ENCODE assay signal across 8 mouse cellular contexts in genomic region chr1:53296581-53297383, GRCm38 (mm10). TPM values are rescaled to one million over a fixed set of nuclear protein-coding genes. Genes with fewer than 3 reads are reported as not detected.
DNase-seq lines count a peak whose midpoint lies in the region; ATAC-seq and TF ChIP-seq lines count a peak whose summit lies in the region.

Pms1 (minus strand) TSS chr1:53297018.
Ormdl1 (plus strand) TSS chr1:53297095.
Gm28778 (plus strand) TSS chr1:53297111.

- DNase-seq in MEL (ENCODE audit: low read depth, low spot score): peak; percentile 97
- DNase-seq in cerebellum, adult 2 months: peak; percentile 96 to 98
- peak; percentile 97 for DNase-seq in forebrain, postnatal 0 days
- peak; percentile 97 for DNase-seq in heart, postnatal 4 days
- DNase-seq in layer of hippocampus, adult 8-10 months (ENCODE audit: low spot score in 2 of 2): peak; percentile 86 to 94
- peak; percentile 93 for DNase-seq in ovary, adult 18-20 months (ENCODE audit: low spot score)
- peak; percentile 93 for DNase-seq in thymus, postnatal 0 days (ENCODE audit: low spot score)

- peak within 1 kb of the TSS; percentile 89 for H3K9ac ChIP-seq in MEL (ENCODE audit: control insufficient read depth, low read depth, low read length, poor library complexity, severe bottlenecking)
- peak within 1 kb of the TSS; percentile 69 for H3K9ac ChIP-seq in forebrain, postnatal 0 days
- H3K9ac ChIP-seq in lung, embryonic 15.5 days: peak within 1 kb of the TSS; percentile 79

- H3K4me1 ChIP-seq in MEL (ENCODE audit: control insufficient read depth in 1 of 2, insufficient read depth in 2 of 2, low read length in 2 of 2): peaks cover 0 to 2% of the 10 kb centered on the region in 2 experiments; a peak in 1 of 4 replicates
- H3K4me1 ChIP-seq in cerebellum, adult 2 months (ENCODE audit: control insufficient read depth, insufficient read depth, low read length): peaks cover 4% of the 10 kb centered on the region; the same call in 1 of the 2 replicates
- no peaks in the 10 kb centered on the region; the same call in 1 of the 2 replicates for H3K4me1 ChIP-seq in forebrain, postnatal 0 days (ENCODE audit: insufficient read depth)
- H3K4me1 ChIP-seq in lung, embryonic 15.5 days: peaks cover 6% of the 10 kb centered on the region; the same call in 1 of the 2 replicates

- 0 out of 4 replicates have a peak, but pooled peaks of 1 of the 2 experiments have one; percentile 10 for TF ChIP-seq EP300 in MEL (IDR thresholded peaks at IDR 0.05; ENCODE audit: low read depth in 1 of 2, low read length in 2 of 2)

- H3K4me2 ChIP-seq in forebrain, postnatal 0 days (ENCODE audit: low read depth): peak within 1 kb of the TSS; percentile 69
- peak within 1 kb of the TSS; percentile 80 for H3K4me2 ChIP-seq in lung, embryonic 15.5 days

- H3K27me3 ChIP-seq in MEL (ENCODE audit: control insufficient read depth in 1 of 2, insufficient read depth in 2 of 2, low read length in 2 of 2): no peaks in the 10 kb centered on the region
- no peaks in the 10 kb centered on the region for H3K27me3 ChIP-seq in cerebellum, adult 2 months (ENCODE audit: control insufficient read depth, insufficient read depth, low read length)
- no peaks in the 10 kb centered on the region for H3K27me3 ChIP-seq in forebrain, postnatal 0 days (ENCODE audit: insufficient read depth, low read length)
- H3K27me3 ChIP-seq in lung, embryonic 15.5 days: no peaks in the 10 kb centered on the region

- no peak for TF ChIP-seq RAD21 in MEL (IDR thresholded peaks at IDR 0.05; ENCODE audit: low read depth, low read length)

- peaks cover 3% of the 10 kb centered on the region; the same call in 1 of the 2 replicates for H3K79me2 ChIP-seq in MEL (ENCODE audit: control insufficient read depth, insufficient read depth, low read length, poor library complexity)

- H3K4me3 ChIP-seq in MEL (ENCODE audit: control insufficient read depth in 1 of 2, insufficient read depth in 1 of 2, low read depth in 2 of 2, low read length in 2 of 2): peak within 1 kb of the TSS; percentile 66 to 96
- peak within 1 kb of the TSS; percentile 71 for H3K4me3 ChIP-seq in cerebellum, adult 2 months (replicated peaks; ENCODE audit: insufficient read depth, low read depth, low read length)
- peak within 1 kb of the TSS; percentile 91 for H3K4me3 ChIP-seq in forebrain, postnatal 0 days (ENCODE audit: low read depth, low read length)
- H3K4me3 ChIP-seq in lung, embryonic 15.5 days: peak within 1 kb of the TSS; percentile 80

- TF ChIP-seq POLR2A in MEL (IDR thresholded peaks at IDR 0.05; ENCODE audit: control insufficient read depth in 1 of 2, insufficient read depth in 1 of 2, low read depth in 1 of 2, low read length in 2 of 2, poor library complexity in 1 of 2): peak; percentile 90 to 94
- TF ChIP-seq POLR2A in cerebellum, adult 2 months (IDR thresholded peaks at IDR 0.05; ENCODE audit: borderline replicate concordance, insufficient read depth, low read length): peak; percentile 96

- TF ChIP-seq CTCF in MEL (IDR thresholded peaks at IDR 0.05 in 2 of 3, conservative IDR thresholded peaks at IDR 0.05 in 1 of 3; ENCODE audit: control insufficient read depth in 1 of 3, insufficient read depth in 1 of 3, low read depth in 2 of 3, low read length in 3 of 3, poor library complexity in 1 of 3, severe bottlenecking in 1 of 3): no peak
- no peak for TF ChIP-seq CTCF in cerebellum, adult 2 months (IDR thresholded peaks at IDR 0.05; ENCODE audit: borderline replicate concordance, insufficient read depth, low read depth, low read length)
- TF ChIP-seq CTCF in forebrain, postnatal 0 days (IDR thresholded peaks at IDR 0.05; ENCODE audit: low read depth): peak; percentile 33; the same call in 1 of the 2 replicates

- H3K9me3 ChIP-seq in MEL (replicated peaks; ENCODE audit: insufficient read depth, low read length): no peaks in the 10 kb centered on the region
- no peaks in the 10 kb centered on the region for H3K9me3 ChIP-seq in forebrain, postnatal 0 days (ENCODE audit: low read length)
- H3K9me3 ChIP-seq in lung, embryonic 15.5 days: no peaks in the 10 kb centered on the region

- WGBS in cerebellum, adult 2 months: 1% methylated on average over 66 of the region's 66 CpGs
- 1% methylated on average over 66 of the region's 66 CpGs for WGBS in forebrain, postnatal 0 days
- WGBS in lung, embryonic 15.5 days: under 1% methylated on average over 66 of the region's 66 CpGs

- peaks cover 0 to 10% of the 10 kb centered on the region in 2 experiments; a peak in 3 of 4 replicates for H3K36me3 ChIP-seq in MEL (ENCODE audit: control insufficient read depth in 1 of 2, insufficient read depth in 2 of 2, low read length in 2 of 2)
- no peaks in the 10 kb centered on the region for H3K36me3 ChIP-seq in forebrain, postnatal 0 days (ENCODE audit: insufficient read depth)
- 0 out of 2 replicates have a peak, but pooled peaks cover 3% of the 10 kb centered on the region for H3K36me3 ChIP-seq in lung, embryonic 15.5 days

- H3K27ac ChIP-seq in MEL (ENCODE audit: control insufficient read depth, low read depth, low read length): peak within 1 kb of the TSS; percentile 74
- H3K27ac ChIP-seq in cerebellum, adult 2 months (ENCODE audit: insufficient read depth, low read length): peak within 1 kb of the TSS; percentile 76
- H3K27ac ChIP-seq in forebrain, postnatal 0 days (ENCODE audit: low read depth, low read length): peak within 1 kb of the TSS; percentile 66
- H3K27ac ChIP-seq in lung, embryonic 15.5 days: peak within 1 kb of the TSS; percentile 91

- peak; percentile 99 for ATAC-seq in forebrain, postnatal 0 days
- ATAC-seq in lung, embryonic 15.5 days (ENCODE audit: borderline replicate concordance, extremely low read depth, low FRiP score, low TSS enrichment): peak; percentile 100

TF ChIP-seq in MEL, 35 proteins besides CTCF, POLR2A, EP300 and RAD21 (continues in another document):
- no peak for TF ChIP-seq MEF2A (IDR thresholded peaks at IDR 0.05; ENCODE audit: extremely low read depth, insufficient replicate concordance, low read depth, low read length, poor library complexity, severe bottlenecking)
- TF ChIP-seq TAL1 (IDR thresholded peaks at IDR 0.05; ENCODE audit: low read length): no peak
- TF ChIP-seq E2F4 (IDR thresholded peaks at IDR 0.05; ENCODE audit: borderline replicate concordance, low read depth, low read length): peak; percentile 80; the same call in 1 of the 2 replicates
- TF ChIP-seq HCFC1 (IDR thresholded peaks at IDR 0.05; ENCODE audit: low read depth, low read length): peak; percentile 76
- TF ChIP-seq ZC3H11A (IDR thresholded peaks at IDR 0.05; ENCODE audit: low read depth, low read length): no peak
- TF ChIP-seq ETS1 (IDR thresholded peaks at IDR 0.05; ENCODE audit: low read depth, low read length): no peak
- no peak for TF ChIP-seq GATA1 (IDR thresholded peaks at IDR 0.05; ENCODE audit: low read depth, low read length)
- TF ChIP-seq RCOR1 (IDR thresholded peaks at IDR 0.05; ENCODE audit: low read depth, low read length): no peak
- no peak for TF ChIP-seq MYC (IDR thresholded peaks at IDR 0.05; ENCODE audit: low read depth, low read length)
- TF ChIP-seq MAX (IDR thresholded peaks at IDR 0.05; ENCODE audit: low read length): peak; percentile 74
- peak; percentile 76; the same call in 1 of the 2 replicates for TF ChIP-seq TBP (IDR thresholded peaks at IDR 0.05; ENCODE audit: low read depth, low read length)
- TF ChIP-seq ZNF384 (IDR thresholded peaks at IDR 0.05; ENCODE audit: low read depth, low read length): no peak
- peak; percentile 7; the same call in 1 of the 2 replicates for TF ChIP-seq USF1 (IDR thresholded peaks at IDR 0.05; ENCODE audit: low read depth, low read length)
- no peak for TF ChIP-seq CHD1 (IDR thresholded peaks at IDR 0.05; ENCODE audit: low read depth, low read length)

RNA-seq across cellular contexts. Expression of gene Pms1, which starts in this region (rescaled TPM):
- 13.4 and 13.9 TPM in 2 replicates for total RNA-seq in MEL (2012; rRNA removed)
- 1 to 10 TPM in 1 of 2 experiments, not detected in 1; 9.5 TPM for polyA plus RNA-seq in MEL (2012; ENCODE audit: insufficient read depth in 1 of 2, insufficient read length in 2 of 2, low read depth in 1 of 2, low replicate concordance in 2 of 2, missing spikeins in 1 of 2)
- 10.4 and 13.9 TPM in 2 replicates for polyA plus RNA-seq in cerebellum, adult 2 months (2012; rRNA removed)
- total RNA-seq in forebrain, postnatal 0 days (2014; rRNA removed): 8.2 and 13.2 TPM in 2 replicates
- 4.3 and 5.8 TPM in 2 replicates for polyA plus RNA-seq in forebrain, postnatal 0 days (2015; fragmentation: Nextera tagmentation; extraction: Ambion mirVana)
- 10 to 100 TPM in 1 of 2 experiments, 1 to 10 TPM in 1; 9.8 to 10.3 TPM for total RNA-seq in heart, postnatal 4 days (2021)
- total RNA-seq in layer of hippocampus, adult 8-10 months (2022): 10 to 100 TPM; 34.1 to 38.6 (median 37.5) TPM
- polyA plus RNA-seq in lung, embryonic 15.5 days (2015; fragmentation: Nextera tagmentation; extraction: Ambion mirVana): 15.1 and 16.5 TPM in 2 replicates
- 17.7 and 19.4 TPM in 2 replicates for polyA plus RNA-seq in thymus, postnatal 0 days (2015; fragmentation: Nextera tagmentation; extraction: Ambion mirVana)

RNA-seq across cellular contexts. Expression of gene Ormdl1, which starts in this region (rescaled TPM):
- total RNA-seq in MEL (2012; rRNA removed): 26.0 and 31.0 TPM in 2 replicates
- polyA plus RNA-seq in MEL (2012; ENCODE audit: insufficient read depth in 1 of 2, insufficient read length in 2 of 2, low read depth in 1 of 2, low replicate concordance in 2 of 2, missing spikeins in 1 of 2): 100 to 1,000 TPM in 1 of 2 experiments, 10 to 100 TPM in 1; 19.9 to 128 TPM
- polyA plus RNA-seq in cerebellum, adult 2 months (2012; rRNA removed): 17.0 and 20.7 TPM in 2 replicates
- 34.2 and 42.3 TPM in 2 replicates for total RNA-seq in forebrain, postnatal 0 days (2014; rRNA removed)
- 33.8 and 38.1 TPM in 2 replicates for polyA plus RNA-seq in forebrain, postnatal 0 days (2015; fragmentation: Nextera tagmentation; extraction: Ambion mirVana)
- total RNA-seq in heart, postnatal 4 days (2021): 1 to 10 TPM; 7.8 to 8.0 TPM
- 10 to 100 TPM in 1 of 4 experiments, 1 to 10 TPM in 3; 7.5 to 11.5 (median 8.7) TPM for total RNA-seq in layer of hippocampus, adult 8-10 months (2022)
- 39.7 and 42.0 TPM in 2 replicates for polyA plus RNA-seq in lung, embryonic 15.5 days (2015; fragmentation: Nextera tagmentation; extraction: Ambion mirVana)
- polyA plus RNA-seq in thymus, postnatal 0 days (2015; fragmentation: Nextera tagmentation; extraction: Ambion mirVana): 65.1 and 65.9 TPM in 2 replicates

RNA-seq across cellular contexts. Expression of gene Gm28778, which starts in this region (rescaled TPM):
- total RNA-seq in MEL (2012; rRNA removed): not detected in 2 replicates
- 1 to 10 TPM in 1 of 2 experiments, not detected in 1; 2.0 TPM for polyA plus RNA-seq in MEL (2012; ENCODE audit: insufficient read depth in 1 of 2, insufficient read length in 2 of 2, low read depth in 1 of 2, low replicate concordance in 2 of 2, missing spikeins in 1 of 2)
- polyA plus RNA-seq in cerebellum, adult 2 months (2012; rRNA removed): 2.9 and 3.8 TPM in 2 replicates
- not detected in 2 replicates for total RNA-seq in forebrain, postnatal 0 days (2014; rRNA removed)
- not detected in 2 replicates for polyA plus RNA-seq in forebrain, postnatal 0 days (2015; fragmentation: Nextera tagmentation; extraction: Ambion mirVana)
- total RNA-seq in heart, postnatal 4 days (2021): not detected
- under 1 TPM in 1 of 4 experiments, not detected in 3; 0.52 TPM for total RNA-seq in layer of hippocampus, adult 8-10 months (2022)
- polyA plus RNA-seq in lung, embryonic 15.5 days (2015; fragmentation: Nextera tagmentation; extraction: Ambion mirVana): not detected in 2 replicates
- polyA plus RNA-seq in thymus, postnatal 0 days (2015; fragmentation: Nextera tagmentation; extraction: Ambion mirVana): not detected in 2 replicates

Comparison
In these comparisons a context has a peak if more than half of its experiments do, and no peak if none do; other contexts are left out.
1. Peak in every context shown above with its lines: DNase-seq, ATAC-seq, H3K4me3 ChIP-seq and H3K27ac ChIP-seq.